Mouse (Mus musculus) embryonic facial prominence, embryonic 11.5 days (tissue): Measurements from ENCODE around the gene Myo1a. TPM values are rescaled to one million over a fixed set of nuclear protein-coding genes. Genes with fewer than 3 reads are reported as not detected.
"Not testable (repeated sequence)": the region's sequence is repeated elsewhere in the genome, so short reads cannot be mapped to it uniquely, and the experiment has no call there.

ENCODE experiments used
- ATAC-seq: fragments of 200-750 bp; cut with Nextera tagmentation; replicated peaks from 2 replicates; pipeline ENCODE4 v1.8.0; 2017; ENCODE audit warnings: low read depth; ENCODE audit not compliant: insufficient number of reproducible peaks, low FRiP score, low TSS enrichment
- DNase-seq: peaks from one replicate; pipeline ENCODE4 v3.0.0-alpha.2; 2015; ENCODE audit warnings: low spot score
- H3K27ac ChIP-seq: fragments of 300-500 bp; sonication (generic); replicated peaks from 2 replicates; pipeline ENCODE4 v1.5.1; 2014; ENCODE audit warnings: mild to moderate bottlenecking, low read depth, low read length, control low read depth
- H3K27me3 ChIP-seq: fragments of 300-500 bp; sonication (generic); 2 replicates; pipeline ENCODE4 v1.6.1; 2014; ENCODE audit warnings: mild to moderate bottlenecking, low read length, moderate library complexity, mixed read lengths; ENCODE audit not compliant: control insufficient read depth, insufficient read depth
- H3K36me3 ChIP-seq: fragments of 300-500 bp; sonication (generic); replicated peaks from 2 replicates; pipeline ENCODE4 v1.6.1; 2014; ENCODE audit warnings: low read depth, mild to moderate bottlenecking, low read length, moderate library complexity, mixed read lengths; ENCODE audit not compliant: control insufficient read depth, insufficient read depth
- H3K4me1 ChIP-seq: fragments of 300-500 bp; sonication (generic); 2 replicates; pipeline ENCODE4 v1.6.1; 2014; ENCODE audit warnings: low read length, mixed read lengths; ENCODE audit not compliant: control insufficient read depth, insufficient read depth
- H3K4me2 ChIP-seq: fragments of 300-500 bp; sonication (generic); 2 replicates; pipeline ENCODE4 v1.6.1; 2014; ENCODE audit warnings: low read depth, mild to moderate bottlenecking, control low read depth, low read length, moderate library complexity
- H3K4me3 ChIP-seq: fragments of 300-500 bp; sonication (generic); 2 replicates; pipeline ENCODE4 v1.5.1; 2014; ENCODE audit warnings: low read depth, low read length, control low read depth
- H3K9ac ChIP-seq: fragments of 300-500 bp; sonication (generic); replicated peaks from 2 replicates; pipeline ENCODE4 v1.6.1; 2014; ENCODE audit warnings: mild to moderate bottlenecking, control low read depth, low read length
- H3K9me3 ChIP-seq: fragments of 300-500 bp; sonication (generic); replicated peaks from 2 replicates; pipeline ENCODE4 v1.6.1; 2016; ENCODE audit warnings: mild to moderate bottlenecking, low read length, inconsistent platforms, mixed read lengths; ENCODE audit not compliant: control insufficient read depth
- WGBS: fragments of 180-500 bp; shearing (Covaris S2); extraction: QIAGEN DNeasy Blood & Tissue Kit; methylation state at CpG from one replicate; pipeline ENCODE4 v1.1.7; 2014; 5-methylcytosine and 5-hydroxymethylcytosine counted together
- polyA plus RNA-seq: library from polyadenylated mRNA; unstranded; fragments of >200 nt; fragmentation: Nextera tagmentation; extraction: Ambion mirVana; gene quantifications from 2 replicates; pipeline ENCODE4 v1.2.1, GENCODE M21; 2014

Myo1a gene
- 0.40 and 0.55 TPM in 2 replicates for polyA plus RNA-seq

GRCm38 (mm10) chr10:127704766-127705220 lies at the start of gene Myo1a:
TSS of gene Myo1a (plus strand) at chr10:127705170.
- no peak for ATAC-seq
- H3K27me3 ChIP-seq: no peaks in the 10 kb centered on the region
- no peaks in the 10 kb centered on the region for H3K4me1 ChIP-seq
- H3K4me2 ChIP-seq: no peak within 1 kb of the TSS
- DNase-seq: no peak
- no peaks in the 10 kb centered on the region for H3K36me3 ChIP-seq
- H3K4me3 ChIP-seq: no peak within 1 kb of the TSS
- H3K9me3 ChIP-seq: no peaks in the 10 kb centered on the region
- WGBS: 76% methylated on average over 2 of the region's 2 CpGs
- H3K27ac ChIP-seq: no peak within 1 kb of the TSS
- H3K9ac ChIP-seq: no peak within 1 kb of the TSS

- H3K36me3 ChIP-seq, H3K4me3 ChIP-seq, H3K4me2 ChIP-seq, H3K9ac ChIP-seq, H3K27ac ChIP-seq, DNase-seq, ATAC-seq, H3K9me3 ChIP-seq, H3K27me3 ChIP-seq, H3K4me1 ChIP-seq: not testable (repeated sequence)
- WGBS: 52% methylated on average over 6 of the region's 6 CpGs
Measured at GRCm38 (mm10) chr10:127657617-127658016, 47.4 kb upstream of the Myo1a start.

GRCm38 (mm10) chr10:127658076-127658475 lies 46.9 kb upstream of the Myo1a start:
- Histone ChIP-seq H3K27me3 (no peaks in the 10 kb centered on the region), H3K9me3 (no peaks in the 10 kb centered on the region), H3K9ac (peak overlapping the region; percentile 25; the same call in 1 of the 2 replicates), H3K4me2 (no peak overlapping the region), H3K4me3 (no peak overlapping the region), H3K4me1 (peaks cover 12% of the 10 kb centered on the region), H3K27ac (no peak overlapping the region), H3K36me3 (no peaks in the 10 kb centered on the region; the same call in 1 of the 2 replicates)
- WGBS: 21% methylated on average over 6 of the region's 6 CpGs
- no peak for ATAC-seq
- no peak for DNase-seq

GRCm38 (mm10) chr10:127659551-127659950 lies 45.4 kb upstream of the Myo1a start:
- ATAC-seq: no peak
- H3K27me3 ChIP-seq: peaks cover 2% of the 10 kb centered on the region; the same call in 1 of the 2 replicates
- H3K36me3 ChIP-seq: peaks cover 2% of the 10 kb centered on the region
- WGBS: 58% methylated on average over 1 of the region's 1 CpGs
- no peak for DNase-seq
- H3K4me3 ChIP-seq: no peak overlapping the region
- no peaks in the 10 kb centered on the region for H3K9me3 ChIP-seq
- peaks cover 23% of the 10 kb centered on the region for H3K4me1 ChIP-seq
- no peak overlapping the region for H3K27ac ChIP-seq
- no peak overlapping the region for H3K4me2 ChIP-seq
- no peak overlapping the region for H3K9ac ChIP-seq

GRCm38 (mm10) chr10:127661291-127661914 lies 43.6 kb upstream of the Myo1a start:
- DNase-seq: no peak
- Histone ChIP-seq H3K36me3 (peaks cover 2% of the 10 kb centered on the region; the same call in 1 of the 2 replicates), H3K4me2 (peak overlapping the region; percentile 27), H3K4me3 (peak overlapping the region; percentile 6; the same call in 1 of the 2 replicates), H3K4me1 (peaks cover 26% of the 10 kb centered on the region), H3K9me3 (no peaks in the 10 kb centered on the region), H3K9ac (no peak overlapping the region; the same call in 1 of the 2 replicates), H3K27me3 (peaks cover 2% of the 10 kb centered on the region; the same call in 1 of the 2 replicates), H3K27ac (0 out of 2 replicates have a peak overlapping the region, but pooled peaks have one; percentile 28)
- WGBS: 23% methylated on average over 14 of the region's 14 CpGs
- ATAC-seq: no peak

- Histone ChIP-seq H3K4me2 (peak overlapping the region; percentile 27), H3K9me3 (no peaks in the 10 kb centered on the region), H3K4me3 (peak overlapping the region; percentile 6; the same call in 1 of the 2 replicates), H3K9ac (peak overlapping the region; percentile 32), H3K4me1 (peaks cover 26% of the 10 kb centered on the region), H3K27me3 (peaks cover 2% of the 10 kb centered on the region; the same call in 1 of the 2 replicates), H3K27ac (peak overlapping the region; percentile 67), H3K36me3 (peaks cover 2% of the 10 kb centered on the region; the same call in 1 of the 2 replicates)
- 8% methylated on average over 16 of the region's 16 CpGs for WGBS
- DNase-seq (peak; percentile 61), ATAC-seq (no peak)
Measured at GRCm38 (mm10) chr10:127661915-127662663, 42.9 kb upstream of the Myo1a start.

GRCm38 (mm10) chr10:127662666-127663253 lies 42.2 kb upstream of the Myo1a start:
- H3K27ac ChIP-seq: peak overlapping the region; percentile 67
- no peaks in the 10 kb centered on the region for H3K9me3 ChIP-seq
- peaks cover 26% of the 10 kb centered on the region for H3K4me1 ChIP-seq
- H3K27me3 ChIP-seq: peaks cover 2% of the 10 kb centered on the region; the same call in 1 of the 2 replicates
- 31% methylated on average over 19 of the region's 19 CpGs for WGBS
- H3K36me3 ChIP-seq: peaks cover 2% of the 10 kb centered on the region; the same call in 1 of the 2 replicates
- peak overlapping the region; percentile 27 for H3K4me2 ChIP-seq
- H3K9ac ChIP-seq: peak overlapping the region; percentile 32; the same call in 1 of the 2 replicates
- peak overlapping the region; percentile 12 for H3K4me3 ChIP-seq
- peak; percentile 33 for DNase-seq
- ATAC-seq: no peak
